Mouse (Mus musculus) kidney, embryonic 16.5 days (tissue): ENCODE measurements around the gene Prr5. TPM values are rescaled to one million over a fixed set of nuclear protein-coding genes. Genes with fewer than 3 reads are reported as not detected.

Experiments used
- ATAC-seq: fragments of 200-750 bp; cut with Nextera tagmentation; 2 replicates; pipeline ENCODE4 v1.8.0; 2017; ENCODE audit warnings: moderate TSS enrichment; ENCODE audit not compliant: low FRiP score, low TSS enrichment
- H3K27ac ChIP-seq: fragments of 300-500 bp; sonication (generic); 2 replicates; pipeline ENCODE4 v1.5.1; 2014; ENCODE audit warnings: low read length
- H3K27me3 ChIP-seq: fragments of 300-500 bp; sonication (generic); 2 replicates; pipeline ENCODE4 v1.6.1; 2014; ENCODE audit warnings: low read length, control low read depth, mixed read lengths; ENCODE audit not compliant: insufficient read depth
- H3K36me3 ChIP-seq: fragments of 300-500 bp; sonication (generic); 2 replicates; pipeline ENCODE4 v1.6.1; 2014; ENCODE audit warnings: low read length, control low read depth, mixed read lengths; ENCODE audit not compliant: insufficient read depth
- H3K4me1 ChIP-seq: fragments of 300-500 bp; sonication (generic); 2 replicates; pipeline ENCODE4 v1.6.1; 2014; ENCODE audit warnings: low read length, control low read depth, mixed read lengths; ENCODE audit not compliant: insufficient read depth
- H3K4me2 ChIP-seq: fragments of 300-500 bp; sonication (generic); replicated peaks from 2 replicates; pipeline ENCODE4 v1.6.1; 2014; ENCODE audit warnings: low read depth, low read length
- H3K4me3 ChIP-seq: fragments of 300-500 bp; sonication (generic); 2 replicates; pipeline ENCODE4 v1.5.1; 2014; ENCODE audit warnings: mild to moderate bottlenecking, low read length
- H3K9ac ChIP-seq: fragments of 300-500 bp; sonication (generic); replicated peaks from 2 replicates; pipeline ENCODE4 v1.6.1; 2014; ENCODE audit warnings: low read length
- H3K9me3 ChIP-seq: fragments of 300-500 bp; sonication (generic); 2 replicates; pipeline ENCODE4 v1.6.1; 2016; ENCODE audit warnings: low read length, control low read depth
- WGBS: fragments of 180-500 bp; shearing (Covaris S2); extraction: QIAGEN DNeasy Blood & Tissue Kit; methylation state at CpG from one replicate; pipeline ENCODE4 v1.1.7; 2014; 5-methylcytosine and 5-hydroxymethylcytosine counted together
- polyA plus RNA-seq: library from polyadenylated mRNA; unstranded; fragments of >200 nt; fragmentation: Nextera tagmentation; extraction: Ambion mirVana; gene quantifications from 2 replicates; pipeline ENCODE4 v1.2.1, GENCODE M21; 2015

Gene Prr5
- polyA plus RNA-seq, result 43.4 and 44.1 TPM in 2 replicates

- WGBS, result 59% methylated on average over 14 of the region's 14 CpGs
- Histone ChIP-seq H3K27me3 (no peaks in the 10 kb centered on the region), H3K4me2 (no peak within 1 kb of the TSS), H3K9ac (no peak within 1 kb of the TSS; the same call in 1 of the 2 replicates), H3K4me1 (no peaks in the 10 kb centered on the region), H3K27ac (0 out of 2 replicates have a peak within 1 kb of the TSS, but pooled peaks have one; percentile 35), H3K36me3 (no peaks in the 10 kb centered on the region), H3K4me3 (no peak within 1 kb of the TSS), H3K9me3 (no peaks in the 10 kb centered on the region)
- ATAC-seq, result no peak
These were observed at the start of gene Prr5 for GRCm38 (mm10) chr15:84668938-84669747. TSS of gene Prr5 (plus strand) at chr15:84669620.

- Histone ChIP-seq H3K27ac (no peak overlapping the region), H3K36me3 (no peaks in the 10 kb centered on the region), H3K9ac (no peak overlapping the region), H3K4me2 (no peak overlapping the region), H3K27me3 (peaks cover 10% of the 10 kb centered on the region; the same call in 1 of the 2 replicates), H3K9me3 (peaks cover 7% of the 10 kb centered on the region; the same call in 1 of the 2 replicates), H3K4me1 (0 out of 2 replicates have a peak, but pooled peaks cover 3% of the 10 kb centered on the region), H3K4me3 (no peak overlapping the region)
- no peak for ATAC-seq
- 71% methylated on average over 3 of the region's 3 CpGs for WGBS
These were observed 49.4 kb upstream of the Prr5 start for GRCm38 (mm10) chr15:84620028-84620427.

- H3K4me2 ChIP-seq, result no peak overlapping the region
- H3K4me1 ChIP-seq, result peaks cover 5% of the 10 kb centered on the region; the same call in 1 of the 2 replicates
- H3K36me3 ChIP-seq, result no peaks in the 10 kb centered on the region
- 39% methylated on average over 14 of the region's 14 CpGs for WGBS
- H3K27ac ChIP-seq, result no peak overlapping the region
- no peaks in the 10 kb centered on the region for H3K27me3 ChIP-seq
- H3K9me3 ChIP-seq, result peaks cover 7% of the 10 kb centered on the region; the same call in 1 of the 2 replicates
- H3K9ac ChIP-seq, result no peak overlapping the region
- ATAC-seq, result no peak
- no peak overlapping the region for H3K4me3 ChIP-seq
These were observed 47.5 kb upstream of the Prr5 start for GRCm38 (mm10) chr15:84621722-84622428.

- no peak for ATAC-seq
- Histone ChIP-seq H3K27ac (no peak overlapping the region), H3K4me2 (no peak overlapping the region), H3K36me3 (no peaks in the 10 kb centered on the region), H3K9me3 (no peaks in the 10 kb centered on the region), H3K4me3 (no peak overlapping the region), H3K9ac (no peak overlapping the region), H3K4me1 (peaks cover 3% of the 10 kb centered on the region; the same call in 1 of the 2 replicates), H3K27me3 (no peaks in the 10 kb centered on the region)
- WGBS, result 53% methylated on average over 9 of the region's 9 CpGs
These were observed 44.5 kb upstream of the Prr5 start for GRCm38 (mm10) chr15:84624870-84625269.

- H3K4me2 ChIP-seq, result no peak overlapping the region
- H3K4me3 ChIP-seq, result no peak overlapping the region
- no peaks in the 10 kb centered on the region for H3K27me3 ChIP-seq
- peaks cover 3% of the 10 kb centered on the region; the same call in 1 of the 2 replicates for H3K4me1 ChIP-seq
- no peaks in the 10 kb centered on the region for H3K9me3 ChIP-seq
- 63% methylated on average over 6 of the region's 6 CpGs for WGBS
- peak; percentile 47; the same call in 1 of the 2 replicates for ATAC-seq
- no peaks in the 10 kb centered on the region for H3K36me3 ChIP-seq
- no peak overlapping the region for H3K9ac ChIP-seq
- H3K27ac ChIP-seq, result no peak overlapping the region
These were observed 43.6 kb upstream of the Prr5 start for GRCm38 (mm10) chr15:84625712-84626414.

GRCm38 (mm10) chr15:84627308-84627707 lies 42.1 kb upstream of the Prr5 start:
- ATAC-seq, result no peak
- Histone ChIP-seq H3K4me2 (no peak overlapping the region), H3K36me3 (no peaks in the 10 kb centered on the region), H3K27me3 (no peaks in the 10 kb centered on the region), H3K9me3 (no peaks in the 10 kb centered on the region), H3K4me1 (peaks cover 3% of the 10 kb centered on the region; the same call in 1 of the 2 replicates), H3K9ac (no peak overlapping the region), H3K4me3 (no peak overlapping the region), H3K27ac (no peak overlapping the region)
- WGBS, result 72% methylated on average over 5 of the region's 5 CpGs

- Histone ChIP-seq H3K4me2 (no peak overlapping the region), H3K4me3 (no peak overlapping the region), H3K27ac (no peak overlapping the region), H3K27me3 (no peaks in the 10 kb centered on the region), H3K9ac (no peak overlapping the region), H3K9me3 (no peaks in the 10 kb centered on the region), H3K36me3 (no peaks in the 10 kb centered on the region), H3K4me1 (peaks cover 3% of the 10 kb centered on the region; the same call in 1 of the 2 replicates)
- WGBS, result 18% methylated on average over 3 of the region's 3 CpGs
- ATAC-seq, result no peak
These were observed 39.7 kb upstream of the Prr5 start for GRCm38 (mm10) chr15:84629680-84630079.

GRCm38 (mm10) chr15:84631560-84631959 lies 37.9 kb upstream of the Prr5 start:
- peak; percentile 68 for ATAC-seq
- Histone ChIP-seq H3K9ac (no peak overlapping the region), H3K9me3 (no peaks in the 10 kb centered on the region), H3K27ac (no peak overlapping the region), H3K4me1 (no peaks in the 10 kb centered on the region), H3K4me2 (no peak overlapping the region), H3K36me3 (no peaks in the 10 kb centered on the region), H3K27me3 (no peaks in the 10 kb centered on the region), H3K4me3 (no peak overlapping the region)
- 0% methylated on average over 7 of the region's 7 CpGs for WGBS

- Histone ChIP-seq H3K36me3 (no peaks in the 10 kb centered on the region), H3K4me3 (no peak overlapping the region), H3K4me2 (no peak overlapping the region), H3K27ac (no peak overlapping the region), H3K27me3 (no peaks in the 10 kb centered on the region), H3K9me3 (no peaks in the 10 kb centered on the region), H3K4me1 (peaks cover 11% of the 10 kb centered on the region), H3K9ac (no peak overlapping the region)
- WGBS, result 44% methylated on average over 3 of the region's 3 CpGs
- ATAC-seq, result no peak
These were observed 35.1 kb upstream of the Prr5 start for GRCm38 (mm10) chr15:84634361-84634760.
